Mouse (Mus musculus): ENCODE data around the gene Lysmd4.
"Not testable (repeated sequence)": the region's sequence is repeated elsewhere in the genome, so short reads cannot be mapped to it uniquely, and the experiment has no call there.

The Lysmd4 gene

DNA sequence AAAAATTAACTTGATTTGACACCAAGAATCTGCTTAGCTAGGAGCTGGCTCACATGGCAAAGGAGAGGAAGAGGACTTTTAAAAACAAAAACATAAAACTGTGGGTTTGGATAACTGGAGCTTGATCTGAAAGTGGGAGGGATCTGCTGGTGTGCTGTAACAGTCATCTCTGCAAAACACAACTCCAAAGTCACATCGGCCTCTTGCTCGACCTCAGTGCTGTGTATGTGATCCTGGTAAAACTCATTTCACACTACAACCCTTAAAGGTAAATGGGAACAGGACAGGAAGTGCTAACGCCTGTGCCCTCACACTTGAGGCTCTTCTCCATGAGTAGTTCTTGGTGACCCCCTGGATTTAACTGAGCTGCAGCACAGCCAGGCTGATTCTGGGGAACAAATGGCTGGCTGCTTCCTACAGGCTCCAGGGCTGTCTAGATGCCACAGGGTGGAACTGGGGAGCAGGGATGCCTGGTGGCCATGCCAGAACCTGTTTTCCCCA, 8.3 kb downstream of the Lysmd4 start:
- ATAC-seq (ENCODE audit: low TSS enrichment) = no peak

DNA sequence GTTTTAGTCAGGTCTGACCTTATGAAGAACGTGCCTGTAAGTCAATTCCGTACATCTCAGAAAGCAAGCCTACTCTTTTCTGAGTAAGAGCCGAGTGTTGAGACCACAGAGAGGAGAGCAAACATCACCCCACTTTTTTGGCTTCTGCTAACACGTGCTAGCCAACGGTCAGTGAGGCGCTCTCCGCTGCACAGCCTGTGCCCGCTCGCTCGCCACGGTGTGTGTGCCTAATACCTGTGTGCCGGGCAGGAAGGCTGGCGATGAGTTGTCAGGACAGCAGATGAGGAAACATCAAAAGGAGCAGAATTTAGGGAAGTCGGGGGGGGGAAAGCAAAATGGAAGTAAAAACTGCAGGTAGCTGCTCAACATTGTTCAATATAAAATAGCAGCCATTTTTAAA, 10.2 kb downstream of the Lysmd4 start:
- ATAC-seq (ENCODE audit: low TSS enrichment) = no peak

DNA sequence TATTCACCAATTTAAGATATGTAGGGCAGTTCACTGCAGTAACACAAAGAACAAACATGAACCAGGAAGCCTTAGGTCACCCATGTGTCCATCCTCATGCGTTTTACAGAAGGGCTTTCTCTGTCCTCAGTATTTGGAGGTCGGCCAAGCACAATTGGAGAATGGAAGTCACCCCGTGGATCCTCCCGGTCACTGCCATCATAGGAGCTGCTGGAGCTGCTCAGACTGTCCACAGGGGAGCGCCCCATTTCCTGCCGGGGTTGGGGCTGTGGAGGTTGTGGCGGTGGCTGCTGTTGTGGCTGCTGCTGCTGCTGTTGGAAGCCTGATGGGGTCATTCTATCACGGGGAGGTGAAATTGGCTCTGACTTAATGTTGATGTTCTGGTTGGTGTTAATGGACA, 12.5 kb downstream of the Lysmd4 start:
- peak; percentile 21; the same call in 1 of the 2 replicates for ATAC-seq (ENCODE audit: low TSS enrichment)

DNA sequence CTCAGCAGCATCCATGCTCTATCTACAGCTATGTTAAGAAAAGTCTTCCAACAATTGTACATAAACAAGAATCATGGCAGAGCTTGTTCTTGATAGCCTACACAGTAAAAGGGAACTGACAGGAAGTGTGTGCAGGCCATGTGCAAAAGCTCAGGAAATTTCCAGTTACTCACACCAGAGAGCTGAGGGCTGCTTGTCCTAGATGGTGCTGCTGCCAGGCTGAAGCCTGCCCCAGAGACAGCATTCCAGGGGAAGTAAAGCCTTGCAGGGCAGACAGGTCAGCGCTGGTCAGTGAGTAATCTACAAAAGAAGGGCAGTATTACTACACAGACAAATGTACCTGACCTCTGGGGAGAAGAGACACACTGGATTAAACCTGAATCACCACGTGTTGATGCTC, 14.0 kb downstream of the Lysmd4 start:
- ATAC-seq (ENCODE audit: low TSS enrichment) = no peak

DNA sequence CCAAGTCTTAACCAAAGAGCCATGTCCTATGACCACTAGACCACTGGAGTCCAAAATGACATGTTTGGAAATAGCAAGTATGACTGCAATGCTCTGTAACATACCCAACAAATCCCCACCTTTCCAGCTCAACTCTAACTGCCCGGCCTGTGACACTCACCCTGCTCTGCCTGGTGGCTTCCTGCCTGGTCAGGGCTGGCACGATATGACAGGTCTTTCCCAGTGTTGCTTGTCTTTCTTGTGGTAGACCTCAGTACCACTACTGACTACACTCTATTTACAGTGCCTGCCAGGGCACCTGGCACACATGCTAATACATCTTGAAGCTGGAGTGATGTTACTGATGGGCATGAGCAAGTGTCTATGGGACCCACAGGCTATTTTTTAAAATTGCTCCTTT, 15.4 kb downstream of the Lysmd4 start:
- ATAC-seq (ENCODE audit: low TSS enrichment) = no peak

DNA sequence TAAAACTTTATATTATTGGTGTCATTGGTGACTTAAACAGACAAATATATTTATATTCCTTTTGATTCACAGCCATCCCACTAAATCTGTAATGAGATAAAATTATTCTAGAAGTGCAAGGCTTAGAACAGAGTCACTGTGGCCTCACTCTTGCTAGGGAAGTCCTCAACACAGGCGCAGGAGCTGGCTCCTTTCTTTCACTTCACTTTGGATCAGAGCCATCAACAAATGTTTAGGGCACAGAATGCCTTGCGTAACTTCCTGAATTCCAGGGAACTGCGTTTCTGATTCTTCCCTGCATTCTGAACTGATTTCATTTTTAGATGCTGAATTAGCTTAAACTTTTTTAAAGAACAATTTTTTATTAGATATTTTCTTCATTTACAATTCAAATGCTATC, 19.6 kb downstream of the Lysmd4 start:
- ATAC-seq (ENCODE audit: low TSS enrichment) = no peak

DNA sequence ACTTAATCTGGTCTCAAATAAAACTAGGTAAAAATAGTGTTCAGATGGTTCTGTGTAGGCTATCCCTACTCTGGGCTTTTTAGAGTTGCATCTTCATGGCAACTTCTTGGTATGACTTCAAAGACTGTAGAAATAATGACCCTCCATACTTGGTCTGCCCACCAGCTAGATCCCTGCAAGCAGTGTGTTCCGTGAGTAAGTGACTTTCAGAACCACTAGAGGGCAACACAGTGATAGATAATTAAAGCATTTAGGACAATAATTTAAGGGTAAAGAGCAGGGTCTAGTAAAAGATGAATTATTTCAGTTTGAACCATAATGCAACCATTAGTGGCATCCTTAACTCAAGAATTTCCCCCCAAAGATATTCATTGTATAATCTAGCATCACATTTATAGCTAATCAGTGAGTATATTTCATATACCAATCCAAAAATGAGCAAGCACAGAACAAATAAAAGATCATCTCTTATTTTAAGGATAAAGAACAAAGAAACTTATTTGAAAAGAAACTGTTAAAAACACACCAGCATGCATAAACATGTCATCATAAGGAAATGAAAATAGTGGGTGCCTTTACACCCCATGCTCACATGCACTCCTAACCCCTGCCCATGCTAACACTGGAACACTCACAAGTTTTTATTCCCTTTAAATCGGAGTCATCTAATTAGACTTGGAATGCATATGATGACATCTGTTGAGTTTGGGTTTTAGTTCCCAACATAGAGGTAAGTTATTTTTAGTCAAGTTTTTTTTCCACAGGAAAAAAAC, 21.0 kb downstream of the Lysmd4 start:
- peak; percentile 48; the same call in 1 of the 2 replicates for ATAC-seq (ENCODE audit: low TSS enrichment)

DNA sequence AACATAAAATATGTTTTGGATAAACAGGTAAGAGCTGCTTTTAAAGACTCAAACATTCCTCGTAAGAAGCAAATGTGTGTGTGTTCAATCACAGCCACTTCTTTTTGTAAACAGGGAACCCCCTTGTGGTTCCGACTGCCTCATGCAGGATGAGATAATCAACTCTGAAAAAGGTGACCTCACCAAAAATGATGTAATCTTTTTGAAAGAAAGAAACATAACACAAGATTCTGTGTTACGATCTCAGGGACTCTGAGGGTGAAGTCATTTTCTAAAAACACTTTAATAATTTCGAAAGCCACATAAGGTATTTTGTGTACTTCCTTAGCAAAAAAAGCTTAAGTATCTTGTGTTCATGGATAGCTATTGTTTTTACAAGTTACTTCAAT, 21.5 kb downstream of the Lysmd4 start:
- ATAC-seq (ENCODE audit: low TSS enrichment) = no peak

DNA sequence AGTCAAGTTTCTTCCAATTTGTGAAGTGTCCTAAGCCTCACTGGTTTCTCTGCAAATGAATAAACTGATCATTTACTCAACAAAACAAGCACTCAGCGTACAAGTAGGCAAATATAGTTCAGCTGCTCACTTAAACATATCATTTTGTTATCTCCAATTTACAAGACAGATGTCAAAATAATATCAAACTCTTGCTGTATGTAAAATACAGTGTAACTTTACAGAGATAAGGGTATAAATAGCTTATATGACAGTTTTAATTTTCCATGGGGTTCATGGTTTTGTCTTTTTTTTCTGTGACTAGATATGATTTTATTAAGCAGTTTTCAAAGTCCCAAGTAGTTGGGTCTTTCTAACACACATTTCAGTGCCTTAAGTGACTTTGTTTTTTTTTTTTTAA, 22.9 kb downstream of the Lysmd4 start:
- ATAC-seq (ENCODE audit: low TSS enrichment) = no peak

DNA sequence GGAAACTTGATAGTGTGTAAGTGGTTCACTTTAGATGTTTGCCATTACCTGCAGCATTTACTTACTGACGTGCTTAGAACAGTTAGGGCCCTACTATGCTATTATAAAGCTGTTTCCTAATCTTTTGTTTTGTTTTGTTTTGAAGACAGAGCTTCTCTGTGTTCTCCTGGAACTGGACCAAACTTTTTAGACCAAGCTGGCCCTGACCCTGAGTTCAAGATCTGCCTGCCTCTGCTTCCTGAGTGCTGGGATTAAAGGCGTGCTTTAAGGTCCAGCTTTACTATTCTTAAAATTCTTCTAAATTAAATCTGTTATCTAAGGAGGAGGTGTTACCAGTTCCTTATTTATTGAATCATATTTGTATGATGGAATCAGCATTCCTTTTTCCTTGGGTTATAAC, 23.7 kb downstream of the Lysmd4 start:
- no peak for ATAC-seq (ENCODE audit: low TSS enrichment)

DNA sequence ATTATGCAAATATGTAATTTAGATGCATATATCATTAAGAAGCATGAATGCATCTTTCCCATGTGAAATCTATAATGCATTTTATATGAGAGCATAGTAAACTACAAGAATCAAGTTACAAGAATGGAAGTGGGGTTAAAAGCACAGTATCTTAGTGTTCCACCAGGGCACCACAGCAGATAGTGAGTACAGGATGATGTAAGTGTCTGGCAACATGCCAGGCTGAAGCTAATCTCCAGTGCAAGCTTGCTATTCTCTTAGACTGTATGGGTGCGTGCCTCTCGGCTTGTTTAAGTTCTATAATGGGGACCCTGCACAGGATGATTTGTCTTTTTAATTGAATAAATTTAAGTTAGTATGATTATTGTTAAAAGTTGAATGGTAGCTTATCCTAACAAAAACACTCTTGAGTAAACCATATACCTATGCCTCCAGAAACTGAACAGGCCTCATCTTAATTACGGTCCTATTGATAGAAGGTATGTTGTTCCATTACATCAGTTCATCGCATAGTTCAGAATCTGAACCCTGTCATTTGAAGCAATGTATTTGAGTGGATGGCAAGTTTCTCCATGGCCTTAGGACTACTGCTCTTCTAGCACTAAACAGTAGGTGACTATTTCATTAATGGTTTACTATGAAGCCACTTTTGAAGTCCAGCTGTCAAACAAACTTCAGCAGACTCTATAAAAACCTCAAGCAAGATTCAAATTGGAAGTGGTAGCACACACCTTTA, 37.7 kb downstream of the Lysmd4 start:
- no peak for ATAC-seq (ENCODE audit: low TSS enrichment)

DNA sequence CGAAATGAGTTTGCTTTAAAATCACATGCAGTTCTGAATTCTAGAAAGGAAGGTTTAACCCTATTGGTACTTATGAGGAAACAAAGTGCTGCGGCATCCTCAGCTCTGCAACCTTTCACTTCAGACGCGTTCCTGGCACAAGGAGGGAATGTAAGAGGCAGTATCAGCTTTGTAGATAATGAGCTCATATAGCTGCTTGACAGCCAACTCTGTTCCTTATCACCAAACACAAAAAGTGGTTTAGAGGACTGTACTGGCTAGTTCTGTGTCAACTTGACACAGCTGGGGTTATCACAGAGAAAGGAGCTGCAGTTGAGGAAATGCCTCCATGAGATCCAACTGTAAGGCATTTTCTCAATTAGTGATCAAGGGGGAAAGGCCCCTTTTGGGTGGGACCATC, 48.1 kb downstream of the Lysmd4 start:
- ATAC-seq (ENCODE audit: low TSS enrichment) = not testable (repeated sequence)

DNA sequence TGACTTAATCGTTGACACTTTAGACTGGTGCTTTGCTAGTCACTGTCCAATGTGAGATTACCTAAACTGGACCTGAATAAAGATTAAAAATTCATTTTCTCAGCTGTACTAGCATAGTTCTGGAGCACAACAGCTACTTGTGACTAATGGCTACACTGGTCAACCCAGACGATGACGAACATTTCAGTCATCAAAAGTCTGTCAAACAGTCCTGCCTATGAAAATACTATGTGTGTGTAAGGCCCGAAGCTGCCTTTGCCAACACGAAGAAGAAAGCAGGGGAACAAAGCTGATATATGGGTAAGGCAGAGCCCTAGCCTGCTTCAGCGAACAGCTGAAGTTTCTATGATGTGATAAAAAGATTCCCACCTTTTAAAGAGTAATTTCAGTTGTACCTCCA, 61.2 kb downstream of the Lysmd4 start:
- ATAC-seq (ENCODE audit: low TSS enrichment) = no peak

DNA sequence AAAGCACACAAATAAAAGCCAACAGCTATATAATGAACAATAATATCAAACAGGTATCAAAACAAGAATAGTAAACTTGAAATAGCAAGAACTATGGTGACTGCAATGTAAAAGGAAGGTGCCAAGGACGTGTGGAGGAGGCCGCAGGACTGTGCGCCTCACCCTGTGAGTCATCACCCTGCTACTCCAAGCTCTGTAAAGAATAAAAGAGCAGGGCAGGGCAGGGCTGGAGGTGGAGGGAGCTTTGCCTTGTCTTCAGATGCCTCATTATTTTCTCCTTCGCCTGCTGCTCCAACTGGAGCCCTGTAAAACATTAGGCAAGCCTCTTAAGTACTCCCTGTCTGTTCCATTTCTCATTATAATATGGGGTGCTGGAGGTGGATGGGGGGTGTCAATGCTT, 65.1 kb downstream of the Lysmd4 start:
- no peak for ATAC-seq (ENCODE audit: low TSS enrichment)

DNA sequence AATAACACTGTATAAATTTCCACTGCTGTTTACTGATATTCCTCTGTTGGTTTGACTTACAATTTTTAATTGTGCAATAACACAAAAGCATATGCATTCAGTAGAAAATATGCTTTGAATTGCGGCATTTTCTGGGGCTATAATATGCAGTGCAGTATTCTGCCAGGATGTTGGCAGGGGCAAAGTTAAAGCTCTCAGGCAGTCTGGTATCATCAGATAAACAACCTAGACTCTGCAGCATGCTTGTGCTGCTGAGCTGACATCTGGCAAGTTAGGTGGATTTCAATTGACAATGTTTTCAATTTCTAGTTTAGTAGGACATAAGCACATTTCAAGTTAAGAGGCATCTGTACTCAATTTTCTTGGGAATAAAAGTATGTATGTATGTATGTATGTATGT, 69.0 kb downstream of the Lysmd4 start:
- no peak for ATAC-seq (ENCODE audit: low TSS enrichment)

DNA sequence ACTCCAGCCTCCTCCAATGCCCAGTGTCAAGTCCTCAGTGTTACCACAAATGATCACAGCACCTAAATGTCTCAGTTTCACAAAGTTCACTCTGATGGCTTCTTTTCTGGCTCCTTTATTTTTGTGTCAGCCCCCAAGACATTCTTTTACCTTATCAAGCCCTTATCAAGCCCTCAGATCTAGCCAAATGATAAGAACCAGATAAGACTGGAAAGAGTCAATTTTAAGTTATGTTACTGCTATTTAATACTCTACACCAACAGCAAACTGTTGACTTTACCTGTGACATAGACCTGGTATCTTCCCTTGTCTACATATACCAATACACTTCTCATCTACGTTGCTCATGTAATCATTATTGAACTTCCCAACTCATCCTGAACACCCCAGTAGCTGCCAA, 74.1 kb downstream of the Lysmd4 start:
- no peak for ATAC-seq (ENCODE audit: low TSS enrichment)

DNA sequence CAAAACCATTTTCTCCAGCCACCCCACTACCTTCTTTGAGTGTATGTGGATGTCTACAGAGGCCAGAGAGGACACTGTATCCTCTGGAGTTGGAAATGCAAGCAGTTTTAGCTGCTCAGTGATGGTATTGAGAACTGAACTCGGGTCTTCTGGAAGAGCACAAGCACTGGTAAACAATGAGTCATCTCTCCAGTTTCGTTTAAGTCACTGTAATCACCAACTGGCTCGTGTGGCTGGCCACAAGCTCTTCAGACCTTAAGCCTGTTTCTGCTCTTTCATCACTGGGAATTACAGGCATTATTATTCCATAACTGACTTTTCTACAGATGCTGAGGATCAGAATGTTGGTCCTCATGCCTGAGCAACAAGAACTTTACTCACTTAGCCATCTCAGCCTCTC, 82.6 kb downstream of the Lysmd4 start:
- no peak for ATAC-seq (ENCODE audit: low TSS enrichment)

DNA sequence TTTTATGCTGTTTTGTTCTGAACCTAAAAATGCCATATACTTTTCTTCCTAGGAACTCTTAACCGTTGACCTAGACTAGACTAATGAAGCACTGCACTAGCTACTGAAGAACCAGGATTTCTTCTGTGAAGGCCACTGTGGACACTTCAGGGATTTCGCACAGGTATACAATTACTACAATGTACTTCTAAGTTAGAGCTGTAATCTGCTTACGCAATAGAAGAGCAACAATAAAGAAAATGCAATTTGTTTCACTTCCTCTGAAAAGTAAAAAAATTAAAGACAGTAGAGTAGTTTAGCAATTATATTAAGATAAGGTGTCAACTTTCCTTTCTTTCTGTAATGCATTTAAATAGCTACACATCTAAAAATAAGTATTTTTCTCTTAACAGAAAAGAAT, 84.7 kb downstream of the Lysmd4 start:
- no peak for ATAC-seq (ENCODE audit: low TSS enrichment)

DNA sequence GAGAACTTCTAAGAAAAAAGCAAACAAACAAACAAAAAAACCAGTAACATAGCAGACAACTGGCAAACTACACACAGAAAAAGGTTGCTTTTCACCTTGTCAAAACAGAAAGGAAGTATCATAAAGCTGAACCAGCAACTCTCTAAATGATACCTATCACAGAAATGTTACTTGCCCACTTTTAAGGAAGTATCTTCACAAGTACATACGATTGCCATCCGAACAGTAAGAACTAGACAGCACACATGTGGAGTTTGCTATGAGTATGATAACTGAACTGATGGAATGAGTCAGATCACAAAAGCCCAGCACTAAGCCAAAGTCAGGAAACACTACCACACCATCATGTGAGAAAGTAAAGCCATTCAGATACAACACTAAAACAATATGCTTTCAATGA, 85.8 kb downstream of the Lysmd4 start:
- no peak for ATAC-seq (ENCODE audit: low TSS enrichment)

DNA sequence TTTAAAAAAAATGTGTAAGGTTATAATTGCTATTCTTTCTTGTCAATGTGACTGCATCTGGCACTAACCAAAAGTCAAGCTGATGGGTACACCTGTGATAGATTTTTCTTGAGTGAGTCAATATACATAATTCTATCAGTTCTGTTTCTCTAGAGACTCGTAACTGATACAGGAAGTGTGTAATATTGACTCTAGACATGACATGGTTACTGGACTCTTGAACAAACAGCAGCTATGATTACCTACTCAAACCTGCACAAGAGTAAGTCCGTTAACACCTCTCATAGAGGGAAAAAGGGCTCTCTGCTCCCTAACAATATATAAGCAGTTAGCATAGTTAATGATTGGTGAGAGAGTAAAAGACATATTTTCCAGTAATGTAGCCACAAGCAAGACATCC, 87.8 kb downstream of the Lysmd4 start:
- ATAC-seq (ENCODE audit: low TSS enrichment) = no peak

DNA sequence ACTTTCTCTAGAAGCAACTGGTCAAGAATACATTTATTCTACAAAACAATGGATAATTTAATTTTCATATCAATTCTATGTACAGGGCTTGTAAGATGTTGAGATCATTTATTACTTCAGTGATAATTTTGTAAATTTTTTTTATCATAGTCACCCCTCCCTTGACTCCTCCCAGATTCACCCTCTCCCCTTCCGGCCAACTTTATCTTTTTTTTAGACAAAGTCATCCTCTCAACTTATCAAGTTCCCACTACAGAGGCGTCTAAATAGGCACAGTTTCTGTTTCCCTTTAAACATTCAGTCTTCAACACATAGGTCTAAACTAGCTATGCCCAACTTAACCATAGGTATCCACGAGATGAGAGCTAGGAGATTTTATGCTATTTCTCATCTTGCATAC, 90.9 kb downstream of the Lysmd4 start:
- ATAC-seq (ENCODE audit: low TSS enrichment) = no peak

DNA sequence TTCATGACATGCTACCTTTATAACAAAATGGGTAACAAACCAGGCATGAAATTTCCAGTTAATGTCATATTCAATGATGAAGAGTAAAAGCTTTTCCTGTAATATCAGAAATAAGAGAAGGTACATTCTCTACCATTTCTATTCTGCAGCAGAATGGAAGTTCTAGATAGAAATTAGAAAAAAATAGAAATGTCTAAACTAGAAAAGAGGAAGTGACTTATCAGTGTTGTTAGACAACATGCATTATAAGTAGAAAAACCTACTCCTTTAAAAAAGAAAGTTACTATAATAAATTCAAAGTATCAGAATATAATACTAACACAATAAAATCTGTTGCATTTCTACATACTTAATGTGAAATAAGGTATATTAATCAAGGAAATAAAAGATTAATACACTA, 96.4 kb downstream of the Lysmd4 start:
- no peak for ATAC-seq (ENCODE audit: low TSS enrichment)

DNA sequence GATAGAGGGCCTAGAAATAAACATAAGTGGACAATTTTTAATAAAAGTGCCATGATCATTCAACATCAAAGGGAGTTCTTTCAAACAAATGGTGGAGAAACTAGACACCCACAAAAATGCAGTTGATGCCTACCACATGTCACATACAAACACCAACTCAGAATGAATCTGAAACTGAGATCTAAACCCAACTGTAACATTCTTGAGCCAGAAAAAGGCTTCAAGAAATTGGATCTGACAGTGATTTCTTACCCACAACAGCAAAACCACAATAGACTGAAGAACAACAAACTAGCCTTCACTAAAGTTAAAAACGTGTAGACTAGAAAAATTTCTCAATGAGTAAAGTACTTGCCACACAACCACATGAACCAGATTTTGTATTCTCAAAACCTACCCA, 98.0 kb downstream of the Lysmd4 start:
- no peak for ATAC-seq (ENCODE audit: low TSS enrichment)

Measured in frontal cortex, adult (tissue).